Comparison of ENCODE assay signal across 17 mouse cellular contexts in the genomic region with DNA sequence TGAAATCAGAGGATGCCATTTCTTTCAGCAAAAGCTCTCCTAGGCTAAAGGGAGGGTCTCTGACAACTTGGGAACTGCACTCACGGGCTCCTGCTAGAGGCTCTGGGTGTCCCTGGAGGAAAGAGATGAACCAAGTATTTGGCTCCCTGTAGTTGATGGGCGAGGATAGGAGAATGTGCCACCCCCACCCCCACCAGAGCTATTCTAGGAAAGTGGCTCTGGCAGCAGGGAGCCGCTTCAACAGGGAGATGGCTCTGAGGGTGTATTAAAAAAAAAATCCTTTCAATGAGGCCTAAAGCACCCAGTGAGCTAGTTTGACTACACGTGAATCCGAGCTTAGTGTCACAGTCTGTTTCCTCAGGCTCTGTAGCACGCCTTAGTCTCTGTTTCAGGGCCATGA. TPM values are rescaled to one million over a fixed set of nuclear protein-coding genes. Genes with fewer than 3 reads are reported as not detected.
A peak's percentile ranks its signal among the peaks of the same experiment; 100 is the strongest.
DNase-seq lines count a peak whose midpoint lies in the region; ATAC-seq and TF ChIP-seq lines count a peak whose summit lies in the region.
"Had no signal": no experiment of that assay in that cellular context is flagged by ENCODE, and none has a peak within 500 bp of the region (broad histone marks: within the 10 kb centered on the region; RNA-seq: fewer than 3 reads in every experiment).

No protein-coding gene starts in this region.

- H3K4me3 ChIP-seq in heart, embryonic 14.5 days (ENCODE audit: control insufficient read depth in 1 of 2, insufficient read depth in 1 of 2, low read depth in 1 of 2, low read length in 2 of 2): no peak overlapping the region
- H3K4me3 ChIP-seq in heart, embryonic 12.5 days: no peak overlapping the region
- H3K4me3 ChIP-seq in ES-E14 (ENCODE audit: insufficient read depth in 1 of 2, low read depth in 1 of 2, low read length in 2 of 2, poor library complexity in 1 of 2, severe bottlenecking in 1 of 2): no peak overlapping the region
- no peak overlapping the region for H3K4me3 ChIP-seq in liver, postnatal 0 days (ENCODE audit: low read depth, low read length)
- H3K4me3 ChIP-seq: heart, embryonic 10.5 days; hindbrain, embryonic 13.5 days; limb, embryonic 10.5 days; lung, embryonic 15.5 days; megakaryocyte, embryonic 14.5 days had no signal

- no peak for TF ChIP-seq EP300 in liver, postnatal 0 days (IDR thresholded peaks at IDR 0.05; ENCODE audit: low read depth)

- 42% methylated on average over 6 of the region's 6 CpGs for WGBS in heart, embryonic 14.5 days
- 49% methylated on average over 6 of the region's 6 CpGs for WGBS in heart, embryonic 12.5 days
- 78% methylated on average over 6 of the region's 6 CpGs for WGBS in liver, postnatal 0 days (ENCODE audit: insufficient replicate concordance)

- no peak overlapping the region for H3K27ac ChIP-seq in heart, embryonic 14.5 days (replicated peaks in 1 of 2; ENCODE audit: control insufficient read depth in 1 of 2, insufficient read depth in 1 of 2, low read depth in 2 of 2, low read length in 2 of 2)
- no peak overlapping the region for H3K27ac ChIP-seq in heart, embryonic 12.5 days (ENCODE audit: poor library complexity, severe bottlenecking)
- H3K27ac ChIP-seq in ES-E14 (ENCODE audit: insufficient read depth, low read depth, low read length, poor library complexity, severe bottlenecking): peak overlapping the region; percentile 22; the same call in 1 of the 2 replicates
- H3K27ac ChIP-seq in liver, postnatal 0 days (ENCODE audit: low read depth): peak overlapping the region; percentile 24; the same call in 1 of the 2 replicates
- H3K27ac ChIP-seq: heart, embryonic 10.5 days; hindbrain, embryonic 13.5 days; limb, embryonic 10.5 days; lung, embryonic 15.5 days had no signal

- no peaks in the 10 kb centered on the region for H3K36me3 ChIP-seq in heart, embryonic 14.5 days (ENCODE audit: control insufficient read depth, insufficient read depth, low read length)
- no peaks in the 10 kb centered on the region for H3K36me3 ChIP-seq in heart, embryonic 12.5 days
- peaks cover 14% of the 10 kb centered on the region; the same call in 1 of the 2 replicates for H3K36me3 ChIP-seq in ES-E14 (ENCODE audit: control insufficient read depth, insufficient read depth, low read length, poor library complexity, severe bottlenecking)
- H3K36me3 ChIP-seq in liver, postnatal 0 days (replicated peaks; ENCODE audit: insufficient read depth, low read length): no peaks in the 10 kb centered on the region
- H3K36me3 ChIP-seq: heart, embryonic 10.5 days; hindbrain, embryonic 13.5 days; limb, embryonic 10.5 days; lung, embryonic 15.5 days had no signal

- TF ChIP-seq CTCF in liver, postnatal 0 days (IDR thresholded peaks at IDR 0.05; ENCODE audit: low read depth): no peak

- H3K9me3 ChIP-seq in heart, embryonic 14.5 days (ENCODE audit: control insufficient read depth, low read length): no peaks in the 10 kb centered on the region
- no peaks in the 10 kb centered on the region for H3K9me3 ChIP-seq in heart, embryonic 12.5 days (replicated peaks)
- H3K9me3 ChIP-seq in ES-E14 (ENCODE audit: control insufficient read depth, insufficient read depth, low read depth, low read length): no peaks in the 10 kb centered on the region
- H3K9me3 ChIP-seq in liver, postnatal 0 days (ENCODE audit: low read length): no peaks in the 10 kb centered on the region
- H3K9me3 ChIP-seq: heart, embryonic 10.5 days; hindbrain, embryonic 13.5 days; limb, embryonic 10.5 days; lung, embryonic 15.5 days; megakaryocyte, embryonic 14.5 days had no signal

- H3K27me3 ChIP-seq in heart, embryonic 14.5 days (ENCODE audit: control insufficient read depth, insufficient read depth, low read length): no peaks in the 10 kb centered on the region
- no peaks in the 10 kb centered on the region for H3K27me3 ChIP-seq in heart, embryonic 12.5 days (replicated peaks)
- H3K27me3 ChIP-seq in liver, postnatal 0 days (ENCODE audit: insufficient read depth, low read length): no peaks in the 10 kb centered on the region
- H3K27me3 ChIP-seq: hindbrain, embryonic 13.5 days; lung, embryonic 15.5 days had no signal

- in situ Hi-C loops in ES-E14 (cut with MboI; ENCODE audit: low sequenced_read_pairs in 2 of 2, unreplicated experiment in 2 of 2): no loop called here

- H3K4me2 ChIP-seq in heart, embryonic 14.5 days (ENCODE audit: low read length): no peak overlapping the region
- no peak overlapping the region for H3K4me2 ChIP-seq in heart, embryonic 12.5 days
- H3K4me2 ChIP-seq in liver, postnatal 0 days (ENCODE audit: low read depth, low read length): no peak overlapping the region
- H3K4me2 ChIP-seq: hindbrain, embryonic 13.5 days; lung, embryonic 15.5 days had no signal

- peaks cover 0 to 5% of the 10 kb centered on the region in 2 experiments; a peak in 2 of 4 replicates for H3K4me1 ChIP-seq in heart, embryonic 14.5 days (ENCODE audit: control insufficient read depth in 2 of 2, insufficient read depth in 2 of 2, low read length in 2 of 2)
- peaks cover 5% of the 10 kb centered on the region; the same call in 1 of the 2 replicates for H3K4me1 ChIP-seq in heart, embryonic 12.5 days (replicated peaks)
- H3K4me1 ChIP-seq in ES-E14 (ENCODE audit: control insufficient read depth in 2 of 2, insufficient read depth in 2 of 2, low read length in 2 of 2, poor library complexity in 1 of 2): peaks cover 21 to 34% of the 10 kb centered on the region in 2 experiments
- H3K4me1 ChIP-seq in liver, postnatal 0 days (ENCODE audit: insufficient read depth): peaks cover 50% of the 10 kb centered on the region
- H3K4me1 ChIP-seq: hindbrain, embryonic 13.5 days; limb, embryonic 10.5 days; lung, embryonic 15.5 days had no signal

- no peak for ATAC-seq in heart, embryonic 14.5 days (ENCODE audit: insufficient number of reproducible peaks, insufficient read depth, low FRiP score, low read depth)
- no peak for ATAC-seq in heart, embryonic 12.5 days (ENCODE audit: insufficient number of reproducible peaks, low FRiP score)
- ATAC-seq in liver, postnatal 0 days: no peak
- ATAC-seq: intestine, embryonic 16.5 days had no signal

- DNase-seq in ES-E14 (ENCODE audit: low read depth, low spot score): no peak
- DNase-seq in layer of hippocampus, adult 18-20 months (ENCODE audit: low spot score in 2 of 2): peak; percentile 25 to 59
- no peak for DNase-seq in liver, postnatal 0 days
- no peak for DNase-seq in kidney, postnatal 10 days
- no peak for DNase-seq in testis, postnatal 10 days (ENCODE audit: low spot score)
- no peak for DNase-seq in adrenal gland, adult (ENCODE audit: inconsistent age in 2 of 2, low spot score in 1 of 2)
- DNase-seq: adrenal gland, postnatal 10 days; cerebellum, postnatal 10 days; kidney, postnatal 14 days had no signal

- peak overlapping the region; percentile 16; the same call in 1 of the 2 replicates for H3K9ac ChIP-seq in heart, embryonic 14.5 days (ENCODE audit: low read length)
- H3K9ac ChIP-seq in heart, embryonic 12.5 days: no peak overlapping the region
- H3K9ac ChIP-seq in ES-E14 (ENCODE audit: insufficient read depth, low read depth, low read length, poor library complexity, severe bottlenecking): 0 out of 2 replicates have a peak overlapping the region, but pooled peaks have one; percentile 38
- H3K9ac ChIP-seq in liver, postnatal 0 days (replicated peaks): no peak overlapping the region
- H3K9ac ChIP-seq: hindbrain, embryonic 13.5 days; lung, embryonic 15.5 days had no signal

TF ChIP-seq in ES-E14, 5 proteins besides CTCF, POLR2A, EP300 and RAD21:
- no peak for TF ChIP-seq HCFC1 (IDR thresholded peaks at IDR 0.05; ENCODE audit: borderline replicate concordance, insufficient read depth, low read length)
- no peak for TF ChIP-seq CHD2 (IDR thresholded peaks at IDR 0.05; ENCODE audit: low read depth, low read length)
- TF ChIP-seq MAFK (IDR thresholded peaks at IDR 0.05; ENCODE audit: insufficient read depth, low read depth, low read length): no peak
- TF ChIP-seq ZNF384 (IDR thresholded peaks at IDR 0.05; ENCODE audit: low read depth, low read length): no peak
- no peak for TF ChIP-seq ZC3H11A (IDR thresholded peaks at IDR 0.05; ENCODE audit: borderline replicate concordance, low read depth, low read length)

RNA-seq across cellular contexts. Expression of a gene that starts 29.1 kb away (rescaled TPM):
- 27.3 and 28.3 TPM in 2 replicates for polyA plus RNA-seq in heart, embryonic 14.5 days (2014; fragmentation: Nextera tagmentation; extraction: Ambion mirVana)
- polyA plus RNA-seq in heart, embryonic 12.5 days (2016; fragmentation: Nextera tagmentation; extraction: Ambion mirVana): 17.1 and 21.1 TPM in 2 replicates
- 242 and 291 TPM in 2 replicates for total RNA-seq in ES-E14 (2012; rRNA removed)
- 100 to 1,000 TPM; 144 to 151 TPM for total RNA-seq in layer of hippocampus, adult 18-20 months (2021)
- polyA plus RNA-seq in liver, postnatal 0 days (2015; fragmentation: Nextera tagmentation; extraction: Ambion mirVana): 15.8 and 17.7 TPM in 2 replicates

Comparison
In these comparisons a context has a peak if more than half of its experiments do, and no peak if none do; other contexts are left out.
1. H3K9ac ChIP-seq: peak in heart, embryonic 14.5 days (single experiment) and ES-E14 (single experiment); none in heart, embryonic 12.5 days (single experiment) and liver, postnatal 0 days (single experiment).
2. H3K27ac ChIP-seq: peak in ES-E14 (single experiment) and liver, postnatal 0 days (single experiment); none in heart, embryonic 14.5 days (0 of 2) and heart, embryonic 12.5 days (single experiment).
3. DNase-seq: peak in layer of hippocampus, adult 18-20 months (2 of 2); none in ES-E14 (single experiment), liver, postnatal 0 days (single experiment), kidney, postnatal 10 days (single experiment), testis, postnatal 10 days (single experiment) and adrenal gland, adult (0 of 2).